Mouse (Mus musculus): Measurements from ENCODE around the gene Fhl3.

Fhl3 gene

DNA sequence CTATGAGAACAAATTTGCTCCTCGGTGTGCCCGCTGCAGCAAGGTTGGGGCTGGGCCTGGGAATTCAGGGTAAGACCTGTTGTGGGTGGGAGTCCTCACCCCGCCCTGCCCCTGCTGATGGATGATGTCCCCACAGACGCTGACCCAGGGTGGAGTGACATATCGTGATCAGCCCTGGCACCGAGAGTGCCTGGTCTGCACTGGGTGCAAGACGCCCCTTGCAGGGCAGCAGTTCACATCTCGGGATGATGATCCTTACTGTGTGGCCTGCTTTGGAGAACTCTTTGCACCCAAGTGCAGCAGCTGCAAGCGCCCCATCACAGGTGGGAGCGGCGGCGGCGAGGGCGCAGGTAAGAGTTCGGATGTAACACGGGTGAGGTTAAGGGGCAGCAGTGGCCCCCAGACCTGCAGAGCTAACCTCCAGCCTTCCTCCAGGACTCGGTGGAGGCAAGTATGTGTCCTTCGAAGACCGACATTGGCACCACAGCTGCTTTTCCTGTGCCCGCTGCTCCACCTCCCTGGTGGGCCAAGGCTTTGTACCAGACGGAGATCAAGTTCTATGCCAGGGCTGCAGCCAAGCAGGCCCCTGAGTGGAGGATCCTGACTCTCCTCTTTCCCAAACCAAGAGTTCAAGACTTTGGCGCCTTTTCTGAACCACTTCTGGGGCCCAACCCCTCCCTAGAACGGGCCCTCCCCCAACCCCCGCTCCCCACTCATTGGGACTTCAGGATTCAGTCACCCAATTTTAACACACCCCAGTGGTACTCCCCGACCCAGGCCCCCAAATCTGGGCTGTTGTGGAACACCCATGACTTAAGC, 7.1 kb downstream of the Fhl3 start:
- in situ Hi-C loops (cut with MboI, MseI) = loop anchor here in 1 of 2 experiments (5.0 to 25.0 kb wide), 4 partner anchors 50 to 1133 kb away; partner anchors contain the start of genes Dnali1, Snip1 and Zc3h12a

DNA sequence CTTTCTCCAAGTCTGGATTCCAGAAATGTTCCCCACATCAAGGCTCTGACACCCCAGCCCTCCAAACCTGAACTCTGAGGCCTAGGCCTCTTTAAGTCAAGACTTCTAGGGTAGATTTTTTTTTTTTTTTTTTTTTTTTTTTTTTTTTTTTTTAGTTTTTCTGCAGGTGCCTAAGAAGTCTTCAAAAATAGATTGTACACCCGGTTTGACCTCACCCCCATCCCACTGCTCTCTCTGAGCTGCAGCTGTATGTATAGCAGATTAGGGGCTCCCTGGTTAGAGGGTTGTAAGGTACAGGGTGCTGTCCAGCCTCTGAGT, 7.7 kb downstream of the Fhl3 start:
- in situ Hi-C loops (cut with MboI, MseI) = loop anchor here in 1 of 2 experiments (5.0 to 25.0 kb wide), 4 partner anchors 49 to 1133 kb away; partner anchors contain the start of genes Dnali1, Snip1 and Zc3h12a

DNA sequence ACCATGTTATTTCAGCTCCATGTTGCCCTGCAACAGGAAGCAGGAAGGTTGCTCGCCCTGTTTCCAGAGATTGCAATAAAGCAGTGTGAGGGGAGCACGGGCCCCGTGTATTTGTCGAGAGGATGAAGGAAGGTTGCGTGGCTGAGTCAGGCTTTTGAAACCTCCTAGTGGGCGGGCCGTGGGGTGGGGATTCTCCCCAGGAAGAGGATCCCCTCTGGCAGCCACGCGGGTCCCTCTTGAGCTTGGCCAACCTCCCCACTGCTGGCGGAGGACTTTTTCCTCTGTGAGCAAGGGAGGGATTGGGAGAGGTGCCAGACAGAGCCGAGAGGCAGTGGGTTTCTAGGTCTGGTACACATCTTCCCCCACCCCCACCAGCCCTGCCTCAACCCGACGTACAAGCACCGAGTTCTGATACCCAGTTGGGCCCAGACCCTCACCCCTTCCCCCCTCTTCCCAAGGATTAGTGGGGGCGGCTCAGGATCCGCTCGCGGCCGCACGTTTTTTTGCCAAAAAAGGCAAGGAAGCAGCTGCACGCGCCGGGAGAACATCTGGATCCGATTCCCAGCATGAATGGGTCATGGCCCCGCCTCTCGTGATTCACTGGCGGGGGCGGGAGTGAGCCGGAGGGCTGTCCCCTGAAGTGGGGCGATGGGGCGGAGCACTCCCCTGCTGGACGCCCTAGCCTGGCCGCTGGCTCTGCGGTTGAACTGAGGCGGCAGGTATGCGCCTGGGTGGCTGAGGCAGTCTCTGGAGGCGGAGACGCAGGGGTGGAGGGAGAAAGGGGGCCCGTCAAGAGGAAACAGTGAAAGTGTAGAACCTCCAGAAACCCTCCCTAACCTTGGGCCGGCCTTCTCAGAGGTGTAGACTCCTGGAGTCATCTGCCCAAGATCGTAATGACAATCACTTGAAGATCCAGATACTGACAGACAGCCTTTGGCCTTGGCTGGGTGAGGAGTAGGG, 8.3 kb downstream of the Fhl3 start:
- in situ Hi-C loops (cut with MboI, MseI) = loop anchor here in 1 of 2 experiments (5.0 to 25.0 kb wide), 4 partner anchors 49 to 1134 kb away; partner anchors contain the start of genes Dnali1, Snip1 and Zc3h12a

GRCm38 (mm10) chr4:124709961-124710446, 9.5 kb downstream of the Fhl3 start:
- in situ Hi-C loops (cut with MboI, MseI) = loop anchor here in 1 of 2 experiments (5.0 to 25.0 kb wide), 5 partner anchors 47 to 1135 kb away; partner anchors contain the start of genes Dnali1, Snip1 and Zc3h12a

GRCm38 (mm10) chr4:124710776-124711291, 10.3 kb downstream of the Fhl3 start:
- in situ Hi-C loops (cut with MboI, MseI) = loop anchor here in 1 of 2 experiments (5.0 to 25.0 kb wide), 2 partner anchors 136 to 351 kb away; partner anchors contain the start of genes Dnali1 and Snip1

DNA sequence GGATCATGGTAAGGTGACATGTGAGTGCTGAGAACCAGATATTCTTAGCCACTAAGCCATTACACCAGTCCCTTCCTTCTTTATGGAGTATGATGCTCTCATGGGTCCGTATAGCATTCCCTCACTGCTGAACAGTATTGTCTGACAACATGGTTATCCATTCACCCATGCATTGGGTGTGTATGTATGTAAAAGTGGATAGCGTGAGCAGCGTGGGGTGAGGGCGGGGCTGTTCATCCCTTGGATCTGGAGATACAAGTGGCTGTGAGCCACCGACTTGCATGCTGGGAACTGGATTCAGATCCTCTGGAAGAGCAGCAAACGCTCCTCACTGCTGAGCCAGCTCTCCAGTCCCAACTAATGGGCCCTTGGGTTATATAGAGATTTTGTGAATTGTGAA, 12.1 kb downstream of the Fhl3 start:
- in situ Hi-C loops (cut with MboI, MseI) = loop anchor here in 1 of 2 experiments (5.0 to 25.0 kb wide), 2 partner anchors 135 to 350 kb away; partner anchors contain the start of genes Dnali1 and Snip1

DNA sequence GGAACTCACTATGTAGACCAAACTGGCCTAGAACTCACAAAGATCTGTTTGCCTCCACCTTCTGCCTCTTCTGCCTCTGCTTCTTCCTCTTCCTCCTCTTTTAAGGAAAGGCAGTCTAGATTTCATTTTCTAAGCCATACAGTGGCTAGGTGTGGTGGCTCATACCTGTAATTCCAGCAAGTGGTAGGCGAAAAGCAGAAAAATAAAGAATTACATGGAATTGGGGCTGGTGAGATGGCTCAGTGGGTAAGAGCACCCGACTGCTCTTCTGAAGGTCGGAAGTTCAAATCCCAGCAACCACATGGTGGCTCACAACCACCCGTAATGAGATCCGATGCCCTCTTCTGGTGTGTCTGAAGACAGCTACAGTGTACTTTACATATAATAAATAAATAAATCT, 13.3 kb downstream of the Fhl3 start:
- in situ Hi-C loops (cut with MboI, MseI) = loop anchor here in 1 of 2 experiments (5.0 to 25.0 kb wide), 2 partner anchors 133 to 348 kb away; partner anchors contain the start of genes Dnali1 and Snip1

- in situ Hi-C loops (cut with MboI, MseI) = loop anchor here in 1 of 2 experiments (5.0 to 25.0 kb wide), 2 partner anchors 132 to 347 kb away; partner anchors contain the start of genes Dnali1 and Snip1
Observed at GRCm38 (mm10) chr4:124714545-124715481, 14.3 kb downstream of the Fhl3 start, which contains the start of gene Sf3a3. Sf3a3 (plus strand) TSS chr4:124714776.

GRCm38 (mm10) chr4:124719101-124719500, 18.6 kb downstream of the Fhl3 start:
- in situ Hi-C loops (cut with MboI, MseI) = loop anchor here in 1 of 2 experiments (25.0 kb wide), 1 partner anchor 343 kb away; the partner anchor contains the start of genes Dnali1 and Snip1

GRCm38 (mm10) chr4:124726121-124726520, 25.6 kb downstream of the Fhl3 start:
- in situ Hi-C loops (cut with MboI, MseI) = loop anchor here in 1 of 2 experiments (5.0 to 10.0 kb wide), 2 partner anchors 1231 to 1701 kb away; partner anchors contain the start of gene Ago3

- in situ Hi-C loops (cut with MboI, MseI) = no loop called here
Observed at GRCm38 (mm10) chr4:124736952-124737351, 36.5 kb downstream of the Fhl3 start.

DNA sequence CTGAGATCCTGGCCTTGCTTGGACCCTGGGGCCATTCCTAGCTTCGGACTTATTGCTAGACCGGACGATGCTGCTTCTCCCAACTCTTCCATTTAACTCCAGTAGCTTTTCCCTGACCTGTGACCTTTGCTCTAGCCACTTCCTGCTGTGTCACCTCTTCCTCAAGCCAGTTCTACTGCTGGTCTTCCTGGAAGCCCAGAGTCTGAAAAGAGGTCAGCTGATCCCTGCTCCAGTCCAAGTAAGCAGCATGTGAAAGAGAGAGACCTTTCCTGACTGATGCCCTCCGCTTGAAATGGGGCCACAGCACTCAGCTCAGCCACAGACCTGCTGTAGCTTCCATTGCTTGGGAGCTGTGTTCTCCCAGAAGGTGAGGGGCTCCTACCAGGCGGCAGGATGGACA, 37.0 kb downstream of the Fhl3 start:
- in situ Hi-C loops (cut with MboI, MseI) = no loop called here

- in situ Hi-C loops (cut with MboI, MseI) = no loop called here
Observed at GRCm38 (mm10) chr4:124738013-124738412, 37.5 kb downstream of the Fhl3 start.

DNA sequence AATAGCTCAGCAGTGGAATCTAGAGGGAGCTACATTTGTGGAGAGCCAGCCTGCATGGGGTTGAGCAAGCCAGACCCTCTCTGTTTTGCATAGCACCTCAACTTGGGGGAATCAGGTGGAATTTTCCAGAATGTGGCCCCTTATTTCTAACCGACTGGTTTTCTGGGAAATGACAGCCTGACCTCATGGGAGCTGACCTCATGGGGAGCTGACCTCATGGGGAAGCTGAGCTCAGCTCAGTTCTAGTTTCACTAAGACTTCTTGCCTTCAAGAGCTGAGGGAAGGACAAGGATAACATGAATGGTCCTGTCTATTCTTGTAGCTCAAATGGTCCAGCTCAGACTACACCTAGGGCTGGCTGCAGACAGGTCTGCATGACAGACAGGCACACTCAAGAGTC, 38.3 kb downstream of the Fhl3 start:
- in situ Hi-C loops (cut with MboI, MseI) = no loop called here

DNA sequence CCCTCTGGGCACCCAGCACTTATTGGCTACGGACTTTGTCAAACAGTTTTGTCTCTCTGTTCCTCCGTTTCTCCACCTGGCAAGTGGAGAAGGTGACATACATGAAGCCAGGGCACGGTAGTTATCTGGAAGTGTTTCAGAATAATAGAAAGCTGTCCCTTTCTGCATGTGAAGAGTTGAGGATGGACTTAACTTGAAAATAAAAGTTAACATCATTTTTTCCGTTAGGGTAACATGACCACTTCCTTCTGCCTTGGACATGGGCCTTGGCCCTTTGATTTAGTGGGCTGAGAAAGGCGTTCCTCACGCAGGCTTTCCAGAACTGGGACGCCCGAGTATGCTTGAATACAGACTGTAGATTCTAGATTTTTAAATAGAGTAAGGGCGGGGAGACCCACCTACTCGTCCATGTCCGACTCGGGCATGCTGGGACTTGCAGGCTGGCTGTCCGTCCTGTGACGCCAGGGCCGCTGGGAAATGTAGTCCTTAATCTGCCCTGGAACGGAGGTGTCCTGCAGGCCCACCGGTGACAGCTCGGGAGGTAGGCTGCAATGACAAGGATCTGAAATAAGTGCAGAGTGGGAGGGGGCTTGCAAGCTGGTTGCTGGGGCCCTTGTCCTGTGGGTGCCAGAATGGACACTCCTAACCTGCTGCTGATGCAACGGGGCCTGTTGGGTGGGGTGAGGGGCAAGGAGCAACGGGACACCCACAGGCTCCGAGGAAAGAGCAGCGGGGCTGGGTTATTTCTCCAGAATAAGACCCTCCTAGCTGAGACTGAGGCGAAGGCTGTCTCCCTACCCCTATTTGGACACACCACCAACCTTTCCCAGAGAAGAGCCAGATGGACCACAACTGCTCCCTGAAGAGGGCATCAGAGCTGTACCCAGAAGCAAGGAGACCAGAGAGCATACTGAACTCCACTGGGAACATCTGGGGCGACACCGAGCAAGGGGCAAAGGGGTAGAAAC, 41.2 kb downstream of the Fhl3 start, which contains the start of gene Inpp5b:
Gene Inpp5b (plus strand): TSS at position 475 of the 968 bp plus-strand sequence.
- in situ Hi-C loops (cut with MboI, MseI) = no loop called here

DNA sequence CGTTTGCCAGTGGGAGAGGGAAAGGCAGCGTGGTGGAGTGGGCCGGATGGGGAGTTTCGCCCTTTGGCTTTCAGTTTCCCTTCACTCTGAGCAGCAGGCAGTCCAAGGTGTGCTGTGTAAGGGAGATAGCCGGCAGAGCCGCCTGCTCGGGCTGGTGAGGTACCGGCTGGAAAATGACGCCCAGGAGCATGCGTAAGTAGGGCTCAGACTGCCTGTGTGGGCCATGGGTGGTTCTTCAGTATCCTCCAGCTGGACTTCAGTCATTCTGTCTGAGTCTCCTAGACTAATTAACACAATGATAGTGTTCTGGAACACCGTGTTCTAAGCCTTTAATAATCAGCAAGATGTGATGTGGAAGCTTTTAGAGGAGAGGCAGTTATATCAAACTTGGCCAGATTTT, 42.3 kb downstream of the Fhl3 start:
- in situ Hi-C loops (cut with MboI, MseI) = no loop called here

GRCm38 (mm10) chr4:124746577-124746976, 46.1 kb downstream of the Fhl3 start:
- in situ Hi-C loops (cut with MboI, MseI) = no loop called here

GRCm38 (mm10) chr4:124747851-124748250, 47.4 kb downstream of the Fhl3 start:
- in situ Hi-C loops (cut with MboI, MseI) = no loop called here
